Mouse (Mus musculus) left cerebral cortex, postnatal 36 days (tissue): ENCODE data around the gene Hist2h3c2. TPM values are rescaled to one million over a fixed set of nuclear protein-coding genes. Genes with fewer than 3 reads are reported as not detected.
"Not testable (repeated sequence)": the region's sequence is repeated elsewhere in the genome, so short reads cannot be mapped to it uniquely, and the experiment has no call there.

ENCODE experiments used
- DNase-seq, 2 experiments: peaks; one replicate each; pipeline ENCODE4 v3.0.0; 2021 to 2022; ENCODE audit warnings: low spot score in 2 of 2, mixed read lengths in 1 of 2
- intact Hi-C: fragments of 180-260 bp; cut with DNase I; formaldehyde crosslinking; loops from one replicate; pipeline ENCODE4 v1.15.1; 2025
- microRNA-seq: library from miRNA; unstranded; fragments of <30 nt; microRNA quantifications from one replicate; pipeline ENCODE4 v1.2.0, GENCODE M21; 2022
- total RNA-seq, 2 experiments: library from RNA; stranded (reverse); gene quantifications; 2 replicates each; pipeline ENCODE4 v1.2.3; 2021

Gene Hist2h3c2
- total RNA-seq, 2 experiments from 2014 or later: 5.9 to 6.1 TPM

GRCm38 (mm10) chr3:96220131-96220764 lies 18.7 kb downstream of the Hist2h3c2 start:
- DNase-seq: not testable (repeated sequence)

GRCm38 (mm10) chr3:96219661-96220130 lies 19.2 kb downstream of the Hist2h3c2 start, which contains the start of the genes Bola1 and Hist2h2ab:
TSS of gene Bola1 (minus strand) at chr3:96219709.
TSS of gene Hist2h2ab (plus strand) at chr3:96219865.
- DNase-seq: peak; percentile 84 to 86
- intact Hi-C loops: loop anchor here (2.0 to 5.0 kb wide), 3 partner anchors 25 to 152 kb away; partner anchors contain the start of genes Hist2h2aa1 and Hist2h4

More at GRCm38 (mm10) chr3:96220131-96220764, 18.7 kb downstream of the Hist2h3c2 start:
- intact Hi-C loops: loop anchor here (2.0 kb wide), 2 partner anchors 25 to 43 kb away; partner anchors contain the start of genes Hist2h2aa1 and Hist2h4

- DNase-seq: peak; percentile 23 to 32
- intact Hi-C loops: loop anchor here (5.0 kb wide), 1 partner anchor 152 kb away; no protein-coding TSS in a partner anchor
Measured at GRCm38 (mm10) chr3:96219191-96219641, 19.7 kb downstream of the Hist2h3c2 start.

GRCm38 (mm10) chr3:96209242-96209641 lies 29.7 kb downstream of the Hist2h3c2 start:
- DNase-seq: no peak
- intact Hi-C loops: no loop called here

- no peak for DNase-seq
- intact Hi-C loops: no loop called here
Measured at GRCm38 (mm10) chr3:96207819-96208218, 31.1 kb downstream of the Hist2h3c2 start.

- DNase-seq: no peak
Measured at GRCm38 (mm10) chr3:96199731-96200130, 39.2 kb downstream of the Hist2h3c2 start.

GRCm38 (mm10) chr3:96198601-96199251 lies 40.2 kb downstream of the Hist2h3c2 start:
- intact Hi-C loops, DNase-seq: not testable (repeated sequence)

More at GRCm38 (mm10) chr3:96199731-96200130, 39.2 kb downstream of the Hist2h3c2 start:
- intact Hi-C loops: no loop called here

DNA sequence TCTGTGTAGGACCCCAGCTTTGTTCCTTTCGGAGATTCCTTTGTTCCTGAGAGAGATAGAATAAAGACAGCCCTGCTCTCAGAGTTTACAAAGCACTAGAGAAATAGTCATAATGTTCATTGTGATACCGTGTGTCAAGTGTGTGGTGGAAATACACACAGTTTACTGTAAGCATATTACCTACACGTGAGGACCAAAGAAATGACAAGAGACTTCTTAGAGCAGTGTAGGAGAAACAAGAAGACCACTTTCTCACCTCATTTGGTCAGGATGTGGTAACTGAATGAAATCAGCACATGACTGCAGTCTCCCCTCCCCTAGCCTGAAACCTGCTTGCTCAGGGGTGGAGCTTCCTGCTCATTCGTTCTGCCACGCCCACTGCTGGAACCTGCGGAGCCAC lies 40.7 kb downstream of the Hist2h3c2 start:
- intact Hi-C loops: no loop called here
- DNase-seq: no peak

- intact Hi-C loops: no loop called here
- peak; percentile 91 to 92 for DNase-seq
Measured at GRCm38 (mm10) chr3:96197129-96197749, 41.7 kb downstream of the Hist2h3c2 start.

DNA sequence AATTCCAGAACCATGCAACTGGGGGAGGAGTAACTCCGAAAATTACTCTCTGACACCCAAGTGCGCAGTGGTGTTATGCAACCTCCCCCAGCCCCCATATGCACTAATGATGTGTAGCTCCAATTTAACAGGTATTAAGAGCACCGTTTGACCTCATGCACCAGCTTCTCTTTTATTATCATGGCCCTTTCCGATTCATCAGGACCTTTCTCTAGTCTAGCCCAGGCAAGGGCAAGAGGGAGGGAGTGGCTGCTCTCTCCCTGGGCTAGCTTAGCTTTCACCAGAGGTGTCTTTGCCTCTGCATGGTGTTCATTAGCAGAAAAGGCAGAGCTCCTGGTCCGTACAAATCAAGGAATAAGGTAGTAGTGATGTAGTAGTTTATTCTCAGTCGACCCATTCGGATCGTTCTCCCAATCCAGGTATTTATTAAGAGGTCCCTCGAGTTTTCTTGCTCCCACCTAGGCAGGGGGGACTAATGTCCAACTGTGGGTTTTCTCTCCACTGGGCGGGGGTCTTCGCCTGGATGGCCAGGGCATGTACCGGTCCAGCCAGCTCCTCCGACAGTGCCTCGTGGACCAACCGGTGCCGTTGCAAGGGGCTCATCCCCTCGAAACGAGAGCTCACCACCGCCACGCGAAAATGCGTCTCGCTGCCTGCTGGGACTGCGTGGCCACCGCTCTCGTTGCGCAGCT lies 42.3 kb downstream of the Hist2h3c2 start:
- intact Hi-C loops: no loop called here
- no peak for DNase-seq

- DNase-seq: no peak
- intact Hi-C loops: no loop called here
Measured at GRCm38 (mm10) chr3:96195616-96196313, 43.2 kb downstream of the Hist2h3c2 start.

DNA sequence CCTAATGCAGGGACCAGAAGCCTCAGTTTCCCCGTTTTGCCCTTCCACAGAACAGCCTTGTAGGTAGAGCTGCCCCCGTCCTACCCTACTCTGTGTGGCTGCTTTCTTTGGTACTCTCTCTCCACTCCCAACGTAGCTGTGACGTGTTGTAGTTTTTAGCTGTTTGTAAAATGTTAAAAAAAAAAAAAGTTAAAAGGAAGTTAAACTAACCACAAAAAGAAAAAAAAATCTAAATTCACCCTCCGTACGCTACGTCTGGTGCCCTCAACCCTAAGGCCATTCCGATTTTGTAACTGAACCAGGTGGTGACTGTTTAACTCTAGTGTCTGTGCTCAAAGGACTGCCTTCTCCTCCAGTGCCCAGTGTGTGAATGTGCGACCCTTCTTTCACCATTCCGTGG lies 44.0 kb downstream of the Hist2h3c2 start:
- intact Hi-C loops: no loop called here

DNA sequence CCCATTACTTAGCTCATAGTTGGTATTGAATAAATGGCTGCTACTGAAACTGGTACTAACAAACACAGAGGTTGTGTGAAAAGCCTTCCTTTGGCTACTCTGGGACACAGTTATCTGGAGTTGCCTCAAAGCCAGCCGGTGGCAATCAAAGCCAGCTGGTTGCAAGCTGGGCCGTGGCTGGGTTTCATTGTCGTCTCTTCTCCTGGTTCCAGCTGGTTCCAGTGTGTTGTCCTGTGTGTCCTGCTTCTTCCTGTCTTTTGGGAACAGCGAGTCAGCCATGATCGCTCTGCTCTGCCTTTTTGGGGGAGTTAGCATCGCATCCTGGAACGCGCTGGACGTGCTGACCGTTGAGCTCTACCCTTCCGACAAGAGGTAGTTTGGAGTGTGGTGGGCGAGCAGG lies 46.0 kb downstream of the Hist2h3c2 start:
- DNase-seq: no peak
- intact Hi-C loops: no loop called here

More for the DNA sequence above, 44.0 kb downstream of the Hist2h3c2 start:
- no peak for DNase-seq

Small RNA genes within 50 kb of the gene (microRNA-seq; reads per million reads assigned to microRNA genes)
- gene Gm44492 (not detected), gene Gm47311 (not detected), gene Gm47313 (not detected)

Other genes starting within 250 kb of the Hist2h3c2 start
- 10 to 100 TPM; 80.1 to 93.9 TPM for gene Plekho1, start 243.1 kb downstream of the Hist2h3c2 start, total RNA-seq
- gene Vps45, start 180.7 kb downstream of the Hist2h3c2 start, total RNA-seq: 10 to 100 TPM; 40.5 to 42.1 TPM
- gene Otud7b, start 134.6 kb downstream of the Hist2h3c2 start, total RNA-seq: 10 to 100 TPM; 28.8 to 32.0 TPM
- 1 to 10 TPM; 5.7 to 6.7 TPM for gene Mtmr11, start 77.1 kb downstream of the Hist2h3c2 start, total RNA-seq
- 10 to 100 TPM; 40.7 to 42.9 TPM for gene Sf3b4, start 66.8 kb downstream of the Hist2h3c2 start, total RNA-seq
- 100 to 1,000 TPM; 399 to 446 TPM for gene Sv2a, start 58.0 kb downstream of the Hist2h3c2 start, total RNA-seq
- 10 to 100 TPM; 13.3 to 19.4 TPM for gene Bola1, start 19.4 kb downstream of the Hist2h3c2 start, total RNA-seq
- 10 to 100 TPM in 1 of 2 experiments, 1 to 10 TPM in 1; 10.0 to 11.1 TPM for gene Hist2h2ab, start 19.3 kb downstream of the Hist2h3c2 start, total RNA-seq
- 10 to 100 TPM; 24.2 to 27.9 TPM for gene Hist2h2ac, start 18.2 kb downstream of the Hist2h3c2 start, total RNA-seq
- 1 to 10 TPM; 4.8 to 5.1 TPM for gene Hist2h2be, start 18.0 kb downstream of the Hist2h3c2 start, total RNA-seq
- gene Hist2h2aa2, start 1.1 kb upstream of the Hist2h3c2 start, total RNA-seq: 100 to 1,000 TPM; 204 to 210 TPM
- 10 to 100 TPM in 1 of 2 experiments, 1 to 10 TPM in 1; 6.3 to 10.1 TPM for gene Hist2h2aa1, start 6.4 kb upstream of the Hist2h3c2 start, total RNA-seq
- gene Hist2h3c1, start 7.6 kb upstream of the Hist2h3c2 start, total RNA-seq: not detected
- 10 to 100 TPM; 27.9 to 34.6 TPM for gene Hist2h4, start 24.2 kb upstream of the Hist2h3c2 start, total RNA-seq
- 10 to 100 TPM; 60.7 to 62.3 TPM for gene Hist2h3b, start 29.5 kb upstream of the Hist2h3c2 start, total RNA-seq
- 100 to 1,000 TPM; 148 to 154 TPM for gene Hist2h2bb, start 30.6 kb upstream of the Hist2h3c2 start, total RNA-seq
- gene Fcgr1, start 54.8 kb upstream of the Hist2h3c2 start, total RNA-seq: 1 to 10 TPM; 2.1 to 2.2 TPM
- gene BC107364, start 213.2 kb upstream of the Hist2h3c2 start, total RNA-seq: not detected